Mouse (Mus musculus) cerebellum, adult 2 months (tissue): ENCODE results near the gene Mettl7a2.

Source experiments
- CTCF ChIP-seq: fragments of 200-500 bp; IDR thresholded peaks from 2 replicates; pipeline ENCODE4 v1.5.1; 2011; ENCODE audit warnings: low read depth, mild to moderate bottlenecking, control low read depth, low read length, moderate library complexity, borderline replicate concordance; ENCODE audit not compliant: insufficient read depth
- POLR2A ChIP-seq: fragments of 200-500 bp; IDR thresholded peaks from 2 replicates; pipeline ENCODE4 v1.6.1; 2011; ENCODE audit warnings: low read length, control low read depth, borderline replicate concordance; ENCODE audit not compliant: insufficient read depth

- TF ChIP-seq CTCF = no peak
- TF ChIP-seq POLR2A = no peak
Measured at GRCm38 (mm10) chr15:100312346-100312745, 40.7 kb upstream of the Mettl7a2 start.
